Mouse (Mus musculus) thymus, adult 2 months (tissue): ENCODE measurements at regions not wholly inside any gene's neighbourhood (a gene's known extent, or its start where the extent isn't known, plus 50 kb on each side); places are given as distances from the start of the nearest gene placed in this dataset.

Experiments
- DNase-seq: peaks from one replicate; pipeline ENCODE4 v3.0.0; 2021
- H3K27ac ChIP-seq: fragments of 200-500 bp; 2 replicates; pipeline ENCODE4 v1.5.1; 2012; ENCODE audit warnings: low read length, control low read depth; ENCODE audit not compliant: control insufficient read depth, insufficient read depth
- H3K27me3 ChIP-seq: fragments of 200-500 bp; 2 replicates; pipeline ENCODE4 v1.6.1; 2012; ENCODE audit warnings: mild to moderate bottlenecking, low read length, moderate library complexity, mixed read lengths; ENCODE audit not compliant: control insufficient read depth, insufficient read depth
- H3K36me3 ChIP-seq: fragments of 200-500 bp; 2 replicates; pipeline ENCODE4 v1.6.1; 2012; ENCODE audit warnings: mild to moderate bottlenecking, low read length, moderate library complexity; ENCODE audit not compliant: control insufficient read depth, insufficient read depth
- H3K4me1 ChIP-seq: fragments of 200-500 bp; replicated peaks from 2 replicates; pipeline ENCODE4 v1.6.1; 2012; ENCODE audit warnings: low read length; ENCODE audit not compliant: control insufficient read depth, insufficient read depth
- H3K4me3 ChIP-seq: fragments of 200-500 bp; 2 replicates; pipeline ENCODE4 v1.5.1; 2012; ENCODE audit warnings: mild to moderate bottlenecking, low read length, control low read depth, moderate library complexity; ENCODE audit not compliant: control insufficient read depth, insufficient read depth
- CTCF ChIP-seq: fragments of 200-500 bp; IDR thresholded peaks from 2 replicates; pipeline ENCODE4 v1.5.1; 2012; ENCODE audit warnings: mild to moderate bottlenecking, control low read depth, low read length, moderate library complexity, borderline replicate concordance; ENCODE audit not compliant: control insufficient read depth, poor library complexity, insufficient read depth; ENCODE audit errors: extremely low read depth
- POLR2A ChIP-seq: fragments of 200-500 bp; IDR thresholded peaks from 2 replicates; pipeline ENCODE4 v1.6.1; 2012; ENCODE audit warnings: mild to moderate bottlenecking, low read length, control low read depth, moderate library complexity; ENCODE audit not compliant: control insufficient read depth, poor library complexity, insufficient read depth; ENCODE audit errors: extremely low read depth
- WGBS: fragments of 180-500 bp; shearing (Covaris S2); methylation state at CpG from one replicate; pipeline ENCODE4 v1.1.7; 2018; 5-methylcytosine and 5-hydroxymethylcytosine counted together

DNA sequence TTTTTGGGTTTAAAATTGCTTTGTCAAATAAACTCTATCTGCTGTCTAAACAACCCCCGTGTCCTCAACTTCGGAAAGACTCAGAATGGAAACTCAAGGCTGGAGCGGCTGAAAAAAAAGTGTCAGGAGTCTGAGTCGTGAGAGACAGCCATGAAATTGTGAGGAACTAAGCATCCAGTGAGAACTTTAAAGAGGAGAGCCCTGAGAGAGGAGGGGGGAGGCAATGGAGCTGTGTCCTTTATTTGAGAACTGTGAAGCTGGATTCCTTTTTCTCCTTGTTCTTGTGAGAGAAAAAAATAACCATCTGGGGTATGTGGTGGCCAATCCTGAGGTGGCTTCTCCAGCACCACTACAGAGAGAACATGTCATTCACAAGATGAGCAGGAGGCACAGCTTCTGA is 336.9 kb upstream of the Dynlrb2 start:
- H3K36me3 ChIP-seq, result no peaks in the 10 kb centered on the region
- no peak for DNase-seq
- H3K27me3 ChIP-seq, result no peaks in the 10 kb centered on the region
- no peaks in the 10 kb centered on the region for H3K4me1 ChIP-seq
- TF ChIP-seq POLR2A (no peak), CTCF (no peak)
- H3K4me3 ChIP-seq, result no peak overlapping the region
- H3K27ac ChIP-seq, result no peak overlapping the region
- 79% methylated on average over 4 of the region's 4 CpGs for WGBS

- WGBS, result 59% methylated on average over 8 of the region's 8 CpGs
- H3K36me3 ChIP-seq, result no peaks in the 10 kb centered on the region
- no peaks in the 10 kb centered on the region for H3K4me1 ChIP-seq
- TF ChIP-seq CTCF (no peak), POLR2A (no peak)
- no peaks in the 10 kb centered on the region for H3K27me3 ChIP-seq
- no peak for DNase-seq
- no peak overlapping the region for H3K4me3 ChIP-seq
- H3K27ac ChIP-seq, result no peak overlapping the region
These were observed 339.8 kb upstream of the Dynlrb2 start for GRCm38 (mm10) chr8:116164989-116165299.

DNA sequence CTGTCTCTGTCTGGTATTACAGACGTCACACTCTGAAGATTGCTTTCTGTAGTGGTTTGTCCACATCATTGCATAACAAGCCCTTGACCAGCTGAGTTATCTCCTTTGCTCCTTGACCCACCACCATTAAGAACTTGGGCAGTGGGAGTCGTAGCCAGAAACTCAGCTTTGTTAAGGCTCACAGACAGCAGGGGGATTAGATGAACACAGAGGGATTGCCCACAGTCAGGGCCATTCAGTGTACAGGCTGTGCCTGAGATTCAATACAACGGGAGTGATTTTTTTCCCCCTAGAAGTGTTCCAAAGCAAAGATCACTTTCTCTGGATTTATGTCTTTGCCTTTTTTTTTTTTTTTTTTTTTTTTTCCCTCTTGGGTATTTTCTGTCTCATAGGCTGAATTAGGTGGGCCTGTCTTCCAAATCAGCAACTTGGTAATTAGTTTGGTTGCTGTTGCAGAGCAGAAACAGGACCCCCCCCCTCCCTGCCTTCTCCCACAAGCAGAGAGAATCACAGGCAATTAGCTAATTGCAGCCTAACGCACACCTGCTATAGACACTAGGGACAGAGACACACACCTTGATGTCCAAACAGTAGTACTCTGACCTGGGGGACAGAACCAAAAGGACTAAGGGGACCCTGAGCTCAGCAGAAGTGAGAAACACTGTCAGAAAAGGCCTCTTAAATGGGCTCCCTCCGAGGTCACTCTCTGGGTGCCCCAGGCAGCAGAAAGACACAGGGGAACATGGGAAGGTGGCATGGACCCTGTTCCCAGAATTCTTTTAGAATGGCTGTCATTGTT is 340.4 kb upstream of the Dynlrb2 start:
- TF ChIP-seq CTCF (no peak), POLR2A (no peak)
- WGBS, result 74% methylated on average over 5 of the region's 5 CpGs
- Histone ChIP-seq H3K36me3 (no peaks in the 10 kb centered on the region), H3K27me3 (no peaks in the 10 kb centered on the region), H3K4me3 (no peak overlapping the region), H3K4me1 (no peaks in the 10 kb centered on the region), H3K27ac (no peak overlapping the region)
- DNase-seq, result no peak

DNA sequence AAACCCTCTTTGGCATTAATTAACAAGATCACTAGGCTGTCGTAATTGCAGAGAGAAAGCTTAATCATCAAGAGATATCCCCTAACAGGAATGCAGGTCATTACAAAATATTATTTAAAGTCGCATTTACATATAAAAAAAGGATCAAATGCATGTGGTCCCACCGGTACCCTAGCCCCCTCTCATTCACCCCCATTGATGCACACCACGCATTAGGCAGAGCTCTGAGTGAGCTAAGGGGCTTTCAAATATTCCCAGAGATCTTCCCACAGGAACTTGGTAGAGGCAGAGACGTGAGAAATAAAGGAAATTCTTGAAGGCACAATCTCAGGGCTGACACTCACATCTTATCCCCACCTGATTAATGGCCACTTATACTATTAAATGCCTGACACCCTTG is 343.8 kb upstream of the Dynlrb2 start:
- H3K4me1 ChIP-seq, result no peaks in the 10 kb centered on the region
- H3K36me3 ChIP-seq, result no peaks in the 10 kb centered on the region
- DNase-seq, result no peak
- H3K4me3 ChIP-seq, result no peak overlapping the region
- no peak overlapping the region for H3K27ac ChIP-seq
- WGBS, result 80% methylated on average over 5 of the region's 5 CpGs
- TF ChIP-seq CTCF (no peak), POLR2A (no peak)
- H3K27me3 ChIP-seq, result no peaks in the 10 kb centered on the region

GRCm38 (mm10) chr8:116143687-116144573 is 360.8 kb upstream of the Dynlrb2 start:
- Histone ChIP-seq H3K4me3 (no peak overlapping the region), H3K27ac (no peak overlapping the region), H3K36me3 (no peaks in the 10 kb centered on the region), H3K4me1 (no peaks in the 10 kb centered on the region), H3K27me3 (no peaks in the 10 kb centered on the region)
- peak; percentile 30 for DNase-seq
- TF ChIP-seq CTCF (no peak), POLR2A (no peak)
- WGBS, result 61% methylated on average over 13 of the region's 13 CpGs

DNA sequence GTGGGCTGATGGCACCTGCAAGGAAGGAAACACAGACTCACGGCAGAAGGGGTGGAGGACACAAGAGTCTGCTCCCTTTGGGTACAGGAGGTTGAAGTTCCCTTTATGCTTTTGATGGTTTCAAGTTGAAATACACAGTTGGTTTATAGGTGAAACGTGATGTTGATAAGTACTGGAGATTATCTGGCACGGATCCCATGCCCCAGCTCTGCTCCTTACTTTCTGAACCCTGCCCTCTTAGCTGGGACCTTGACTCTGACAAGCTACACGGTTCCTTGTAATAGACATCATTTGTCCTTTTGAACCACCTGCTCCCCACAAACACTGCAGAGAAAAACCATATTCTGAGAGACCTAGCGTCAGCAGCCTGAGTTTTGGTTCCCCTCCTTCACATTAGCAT is 363.4 kb upstream of the Dynlrb2 start:
- no peak for DNase-seq
- no peak for TF ChIP-seq POLR2A
- no peaks in the 10 kb centered on the region for H3K36me3 ChIP-seq
- H3K27me3 ChIP-seq, result no peaks in the 10 kb centered on the region
- H3K4me1 ChIP-seq, result no peaks in the 10 kb centered on the region
- no peak overlapping the region for H3K27ac ChIP-seq
- H3K4me3 ChIP-seq, result no peak overlapping the region
- 75% methylated on average over 5 of the region's 5 CpGs for WGBS
